Mouse (Mus musculus): ENCODE measurements around the gene Eps15l1. TPM values are rescaled to one million over a fixed set of nuclear protein-coding genes. Genes with fewer than 3 reads are reported as not detected.
A peak's percentile ranks its signal among the peaks of the same experiment; 100 is the strongest.

The Eps15l1 gene
- polyA plus RNA-seq, 1 experiment from 2014 or later: 52.6 TPM

DNA sequence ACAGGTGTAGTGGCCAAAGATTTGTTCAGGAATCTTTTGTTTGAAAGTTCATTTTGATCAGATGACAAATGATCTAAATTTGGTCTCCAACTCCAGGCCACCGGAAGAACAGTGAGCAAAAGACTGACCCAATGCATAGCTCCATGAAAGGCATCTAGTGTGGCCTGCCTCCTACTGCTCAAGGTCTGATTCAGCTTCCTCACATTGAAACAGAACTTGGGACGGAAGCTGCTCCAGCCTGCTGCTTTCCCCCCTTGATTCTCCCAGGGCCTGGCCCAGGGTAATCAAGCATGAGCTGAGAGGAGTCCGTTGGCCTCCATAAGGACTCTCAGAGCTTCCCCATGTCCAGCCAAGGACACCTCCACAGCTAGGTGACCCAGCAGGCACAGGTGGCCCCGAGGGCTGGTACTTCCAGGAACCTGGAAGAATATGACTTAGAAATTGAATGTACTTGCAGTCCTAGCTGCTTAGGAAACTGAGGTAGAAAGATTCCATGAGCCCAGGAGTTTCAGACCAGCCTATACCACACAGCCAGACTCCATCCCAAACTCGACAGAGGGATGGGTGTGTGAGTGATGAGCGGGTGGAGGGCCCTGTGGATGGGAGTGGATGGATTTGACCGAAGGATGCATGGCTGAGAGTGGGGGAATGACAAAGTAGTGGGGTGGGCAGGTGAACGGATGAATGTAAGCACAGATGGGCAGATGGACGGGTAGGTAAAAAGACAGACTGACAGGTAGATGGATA lies 120.4 kb downstream of the Eps15l1 start:
- Histone ChIP-seq H3K4me3 (replicated peaks; ENCODE audit: low read length) (no peak overlapping the region), H3K9me3 (replicated peaks; ENCODE audit: control insufficient read depth, low read length) (no peaks in the 10 kb centered on the region), H3K4me1 (ENCODE audit: control insufficient read depth, insufficient read depth, low read length) (no peaks in the 10 kb centered on the region), H3K9ac (ENCODE audit: low read length) (no peak overlapping the region), H3K4me2 (ENCODE audit: low read depth, low read length) (no peak overlapping the region), H3K27ac (ENCODE audit: low read length) (no peak overlapping the region), H3K36me3 (ENCODE audit: control insufficient read depth, insufficient read depth, low read length) (no peaks in the 10 kb centered on the region), H3K27me3 (ENCODE audit: control insufficient read depth, insufficient read depth, low read length) (peaks cover 2% of the 10 kb centered on the region; the same call in 1 of the 2 replicates)
- 70% methylated on average over 9 of the region's 9 CpGs for WGBS
- no peak for ATAC-seq (ENCODE audit: insufficient read depth, low FRiP score)

DNA sequence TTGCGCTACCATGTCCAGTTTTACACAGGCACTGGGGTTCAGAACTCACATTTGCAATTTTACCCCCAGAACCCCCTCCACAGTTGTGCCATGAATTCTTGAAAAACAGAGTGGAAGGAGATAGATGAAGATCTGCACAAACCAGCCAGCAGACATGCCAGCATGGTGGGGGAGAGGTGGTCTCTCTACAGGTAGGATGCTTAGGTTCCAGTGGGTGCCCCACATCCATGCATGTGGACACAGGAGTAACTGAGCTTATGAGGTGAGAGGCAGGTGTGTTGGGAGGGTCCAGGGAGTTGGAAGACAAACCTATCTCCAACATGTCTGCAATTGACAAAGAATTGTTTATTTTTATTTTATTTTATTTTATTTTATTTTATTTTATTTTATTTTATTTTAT lies 122.3 kb downstream of the Eps15l1 start:
- Histone ChIP-seq H3K4me3 (replicated peaks; ENCODE audit: low read length) (no peak overlapping the region), H3K9ac (ENCODE audit: low read length) (no peak overlapping the region), H3K4me1 (ENCODE audit: control insufficient read depth, insufficient read depth, low read length) (peaks cover 9% of the 10 kb centered on the region; the same call in 1 of the 2 replicates), H3K4me2 (ENCODE audit: low read depth, low read length) (no peak overlapping the region), H3K9me3 (replicated peaks; ENCODE audit: control insufficient read depth, low read length) (no peaks in the 10 kb centered on the region), H3K36me3 (ENCODE audit: control insufficient read depth, insufficient read depth, low read length) (no peaks in the 10 kb centered on the region), H3K27ac (ENCODE audit: low read length) (no peak overlapping the region), H3K27me3 (ENCODE audit: control insufficient read depth, insufficient read depth, low read length) (peaks cover 2% of the 10 kb centered on the region; the same call in 1 of the 2 replicates)
- 96% methylated on average over 1 of the region's 1 CpGs for WGBS
- no peak for ATAC-seq (ENCODE audit: insufficient read depth, low FRiP score)

DNA sequence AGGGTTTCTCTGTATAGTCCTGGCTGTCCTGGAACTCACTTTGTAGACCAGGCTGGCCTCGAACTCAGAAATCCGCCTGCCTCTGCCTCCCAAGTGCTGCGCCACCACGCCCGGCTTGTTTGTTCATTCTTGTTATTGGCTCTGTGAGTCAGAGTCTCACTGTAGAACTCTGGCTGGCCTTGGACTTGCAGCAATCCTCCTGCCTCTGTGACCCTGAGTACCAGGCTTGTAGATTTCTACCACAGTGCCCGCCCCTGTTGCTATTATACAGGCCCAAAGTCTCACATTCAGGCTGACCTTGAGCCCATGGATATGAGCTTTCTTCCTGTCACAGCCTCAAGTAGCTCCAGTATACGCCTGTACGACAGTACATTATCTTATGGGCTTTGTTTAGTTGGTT lies 124.7 kb downstream of the Eps15l1 start:
- peaks cover 9% of the 10 kb centered on the region; the same call in 1 of the 2 replicates for H3K4me1 ChIP-seq (ENCODE audit: control insufficient read depth, insufficient read depth, low read length)
- whole genome bisulfite sequencing: 93% methylated on average over 8 of the region's 8 CpGs

GRCm38 (mm10) chr8:72295679-72296078 lies 125.6 kb downstream of the Eps15l1 start:
- H3K9ac ChIP-seq (ENCODE audit: low read length): no peak overlapping the region
- no peaks in the 10 kb centered on the region for H3K9me3 ChIP-seq (replicated peaks; ENCODE audit: control insufficient read depth, low read length)
- WGBS: 18% methylated on average over 8 of the region's 8 CpGs
- no peak overlapping the region for H3K4me3 ChIP-seq (replicated peaks; ENCODE audit: low read length)
- no peaks in the 10 kb centered on the region for H3K36me3 ChIP-seq (ENCODE audit: control insufficient read depth, insufficient read depth, low read length)
- H3K4me2 ChIP-seq (ENCODE audit: low read depth, low read length): no peak overlapping the region
- peak; percentile 95 for ATAC-seq (ENCODE audit: insufficient read depth, low FRiP score)
- peak overlapping the region; percentile 82 for H3K27ac ChIP-seq (ENCODE audit: low read length)
- H3K4me1 ChIP-seq (ENCODE audit: control insufficient read depth, insufficient read depth, low read length): peaks cover 9% of the 10 kb centered on the region; the same call in 1 of the 2 replicates
- H3K27me3 ChIP-seq (ENCODE audit: control insufficient read depth, insufficient read depth, low read length): no peaks in the 10 kb centered on the region

More for the DNA sequence above, 124.7 kb downstream of the Eps15l1 start:
- Histone ChIP-seq H3K36me3 (ENCODE audit: control insufficient read depth, insufficient read depth, low read length) (no peaks in the 10 kb centered on the region), H3K27me3 (ENCODE audit: control insufficient read depth, insufficient read depth, low read length) (no peaks in the 10 kb centered on the region), H3K9me3 (replicated peaks; ENCODE audit: control insufficient read depth, low read length) (no peaks in the 10 kb centered on the region), H3K4me3 (replicated peaks; ENCODE audit: low read length) (no peak overlapping the region), H3K4me2 (ENCODE audit: low read depth, low read length) (no peak overlapping the region), H3K27ac (ENCODE audit: low read length) (no peak overlapping the region), H3K9ac (ENCODE audit: low read length) (no peak overlapping the region)
- no peak for ATAC-seq (ENCODE audit: insufficient read depth, low FRiP score)

GRCm38 (mm10) chr8:72295125-72295524 lies 126.1 kb downstream of the Eps15l1 start:
- Histone ChIP-seq H3K9me3 (replicated peaks; ENCODE audit: control insufficient read depth, low read length) (no peaks in the 10 kb centered on the region), H3K4me1 (ENCODE audit: control insufficient read depth, insufficient read depth, low read length) (peaks cover 9% of the 10 kb centered on the region; the same call in 1 of the 2 replicates), H3K9ac (ENCODE audit: low read length) (0 out of 2 replicates have a peak overlapping the region, but pooled peaks have one; percentile 20), H3K27me3 (ENCODE audit: control insufficient read depth, insufficient read depth, low read length) (no peaks in the 10 kb centered on the region), H3K36me3 (ENCODE audit: control insufficient read depth, insufficient read depth, low read length) (no peaks in the 10 kb centered on the region), H3K27ac (ENCODE audit: low read length) (peak overlapping the region; percentile 82), H3K4me2 (ENCODE audit: low read depth, low read length) (no peak overlapping the region), H3K4me3 (replicated peaks; ENCODE audit: low read length) (no peak overlapping the region)
- no peak for ATAC-seq (ENCODE audit: insufficient read depth, low FRiP score)
- 66% methylated on average over 3 of the region's 3 CpGs for WGBS

- Histone ChIP-seq H3K27ac (ENCODE audit: low read length) (no peak overlapping the region), H3K9me3 (replicated peaks; ENCODE audit: control insufficient read depth, low read length) (no peaks in the 10 kb centered on the region), H3K9ac (ENCODE audit: low read length) (no peak overlapping the region), H3K4me2 (ENCODE audit: low read depth, low read length) (no peak overlapping the region), H3K27me3 (ENCODE audit: control insufficient read depth, insufficient read depth, low read length) (no peaks in the 10 kb centered on the region), H3K4me1 (ENCODE audit: control insufficient read depth, insufficient read depth, low read length) (peaks cover 9% of the 10 kb centered on the region; the same call in 1 of the 2 replicates), H3K36me3 (ENCODE audit: control insufficient read depth, insufficient read depth, low read length) (no peaks in the 10 kb centered on the region), H3K4me3 (replicated peaks; ENCODE audit: low read length) (no peak overlapping the region)
- ATAC-seq (ENCODE audit: insufficient read depth, low FRiP score): no peak
Observed at GRCm38 (mm10) chr8:72293309-72293708, 128.0 kb downstream of the Eps15l1 start.

- Histone ChIP-seq H3K27ac (ENCODE audit: low read length) (no peak overlapping the region), H3K9me3 (replicated peaks; ENCODE audit: control insufficient read depth, low read length) (no peaks in the 10 kb centered on the region), H3K4me2 (ENCODE audit: low read depth, low read length) (no peak overlapping the region), H3K4me3 (replicated peaks; ENCODE audit: low read length) (no peak overlapping the region), H3K27me3 (ENCODE audit: control insufficient read depth, insufficient read depth, low read length) (no peaks in the 10 kb centered on the region), H3K36me3 (ENCODE audit: control insufficient read depth, insufficient read depth, low read length) (no peaks in the 10 kb centered on the region), H3K9ac (ENCODE audit: low read length) (no peak overlapping the region), H3K4me1 (ENCODE audit: control insufficient read depth, insufficient read depth, low read length) (peaks cover 9% of the 10 kb centered on the region; the same call in 1 of the 2 replicates)
- no peak for ATAC-seq (ENCODE audit: insufficient read depth, low FRiP score)
- 70% methylated on average over 2 of the region's 2 CpGs for WGBS
Observed at GRCm38 (mm10) chr8:72291104-72291503, 130.2 kb downstream of the Eps15l1 start.

Small RNAs within 50 kb of the gene (microRNA-seq; reads per million reads assigned to microRNA genes)
- 0.66 reads per million for gene Mir7068

Other genes starting within 250 kb of the Eps15l1 start
- 1.4 and 2.0 TPM in 2 replicates for gene Hsh2d, start 231.8 kb downstream of the Eps15l1 start, polyA plus RNA-seq (2015; fragmentation: Nextera tagmentation; extraction: Ambion mirVana)
- gene Cib3, start 208.6 kb downstream of the Eps15l1 start, polyA plus RNA-seq (2015; fragmentation: Nextera tagmentation; extraction: Ambion mirVana): not detected in 2 replicates
- not detected in 2 replicates for gene Gm11034, start 207.8 kb downstream of the Eps15l1 start, polyA plus RNA-seq (2015; fragmentation: Nextera tagmentation; extraction: Ambion mirVana)
- gene Fam32a, start 201.7 kb downstream of the Eps15l1 start, polyA plus RNA-seq (2015; fragmentation: Nextera tagmentation; extraction: Ambion mirVana): 72.7 and 73.7 TPM in 2 replicates
- 90.3 and 97.1 TPM in 2 replicates for gene Ap1m1, start 181.4 kb downstream of the Eps15l1 start, polyA plus RNA-seq (2015; fragmentation: Nextera tagmentation; extraction: Ambion mirVana)
- gene Gm10282, start 116.2 kb downstream of the Eps15l1 start, polyA plus RNA-seq (2015; fragmentation: Nextera tagmentation; extraction: Ambion mirVana): 19.2 and 30.6 TPM in 2 replicates
- gene Klf2, start 102.4 kb downstream of the Eps15l1 start, polyA plus RNA-seq (2015; fragmentation: Nextera tagmentation; extraction: Ambion mirVana): 3.8 and 4.0 TPM in 2 replicates
- 3.7 and 4.7 TPM in 2 replicates for gene Calr3, start 22.4 kb upstream of the Eps15l1 start, polyA plus RNA-seq (2015; fragmentation: Nextera tagmentation; extraction: Ambion mirVana)
- gene 1700030K09Rik, start 22.4 kb upstream of the Eps15l1 start, polyA plus RNA-seq (2015; fragmentation: Nextera tagmentation; extraction: Ambion mirVana): 13.5 and 13.7 TPM in 2 replicates
- 45.6 and 49.4 TPM in 2 replicates for gene Cherp, start 53.8 kb upstream of the Eps15l1 start, polyA plus RNA-seq (2015; fragmentation: Nextera tagmentation; extraction: Ambion mirVana)
- gene Slc35e1, start 71.2 kb upstream of the Eps15l1 start, polyA plus RNA-seq (2015; fragmentation: Nextera tagmentation; extraction: Ambion mirVana): 6.6 and 6.8 TPM in 2 replicates
- gene Med26, start 126.8 kb upstream of the Eps15l1 start, polyA plus RNA-seq (2015; fragmentation: Nextera tagmentation; extraction: Ambion mirVana): 13.2 and 14.7 TPM in 2 replicates
- gene Smim7, start 149.6 kb upstream of the Eps15l1 start, polyA plus RNA-seq (2015; fragmentation: Nextera tagmentation; extraction: Ambion mirVana): 120 and 127 TPM in 2 replicates
- 20.9 and 36.5 TPM in 2 replicates for gene Tmem38a, start 150.6 kb upstream of the Eps15l1 start, polyA plus RNA-seq (2015; fragmentation: Nextera tagmentation; extraction: Ambion mirVana)
- 0.09 and 0.51 TPM in 2 replicates for gene Nwd1, start 225.3 kb upstream of the Eps15l1 start, polyA plus RNA-seq (2015; fragmentation: Nextera tagmentation; extraction: Ambion mirVana)

Data from stomach, embryonic 16.5 days (tissue).